Mouse (Mus musculus): ENCODE results near the gene Mrpl37. TPM values are rescaled to one million over a fixed set of nuclear protein-coding genes. Genes with fewer than 3 reads are reported as not detected.

Gene Mrpl37
- polyA plus RNA-seq, 1 experiment = 74.4 TPM

DNA sequence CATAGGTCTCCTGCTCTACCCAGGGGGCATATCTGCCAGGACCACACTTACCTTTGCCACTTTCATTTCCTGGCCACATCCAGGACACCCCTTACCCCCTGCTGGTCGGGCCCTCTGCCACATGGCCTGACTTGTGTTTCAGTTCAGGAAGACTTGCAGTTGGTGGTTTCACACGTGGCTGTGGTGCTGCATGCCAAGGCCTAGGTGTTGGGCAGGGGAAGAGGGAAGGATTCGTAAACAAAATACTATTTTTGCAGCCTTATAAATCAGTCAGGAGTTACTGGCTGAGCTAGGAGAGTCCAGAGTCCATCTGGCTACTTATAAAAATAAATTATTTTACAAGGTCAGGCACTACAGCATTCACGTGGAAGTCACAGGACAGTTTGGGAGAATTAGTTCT is 60.4 kb downstream of the Mrpl37 start:
- Histone ChIP-seq H3K27me3 (ENCODE audit: control insufficient read depth, insufficient read depth, low read length) (no peaks in the 10 kb centered on the region), H3K4me3 (ENCODE audit: control insufficient read depth, low read depth, low read length) (no peak overlapping the region), H3K4me1 (ENCODE audit: control insufficient read depth, insufficient read depth, low read length) (no peaks in the 10 kb centered on the region), H3K36me3 (ENCODE audit: control insufficient read depth, insufficient read depth, low read length) (no peaks in the 10 kb centered on the region), H3K27ac (ENCODE audit: control insufficient read depth, insufficient read depth, low read depth, low read length) (no peak overlapping the region)
- no peak for TF ChIP-seq POLR2A (IDR thresholded peaks at IDR 0.05; ENCODE audit: control insufficient read depth, low read depth, low read length)
- TF ChIP-seq CTCF (IDR thresholded peaks at IDR 0.05; ENCODE audit: control insufficient read depth, insufficient read depth, insufficient replicate concordance, low read depth, low read length) = no peak

Other genes starting within 250 kb of the Mrpl37 start
- gene Ssbp3, start 156.2 kb downstream of the Mrpl37 start, polyA plus RNA-seq (2012; rRNA removed) = 38.3 and 44.1 TPM in 2 replicates
- gene Cyb5rl, start 120 bp upstream of the Mrpl37 start, polyA plus RNA-seq (2012; rRNA removed) = 5.7 and 7.2 TPM in 2 replicates
- gene Cdcp2, start 30.0 kb upstream of the Mrpl37 start, polyA plus RNA-seq (2012; rRNA removed) = not detected in 2 replicates
- 77.0 and 92.8 TPM in 2 replicates for gene Tmem59, start 111.5 kb upstream of the Mrpl37 start, polyA plus RNA-seq (2012; rRNA removed)
- 11.0 and 15.9 TPM in 2 replicates for gene Tceanc2, start 112.2 kb upstream of the Mrpl37 start, polyA plus RNA-seq (2012; rRNA removed)
- gene Ldlrad1, start 142.3 kb upstream of the Mrpl37 start, polyA plus RNA-seq (2012; rRNA removed) = 0.41 and 0.59 TPM in 2 replicates
- gene Lrrc42, start 186.7 kb upstream of the Mrpl37 start, polyA plus RNA-seq (2012; rRNA removed) = 23.0 and 28.6 TPM in 2 replicates
- gene Hspb11, start 186.7 kb upstream of the Mrpl37 start, polyA plus RNA-seq (2012; rRNA removed) = 8.8 and 11.9 TPM in 2 replicates
- gene Dio1, start 240.3 kb upstream of the Mrpl37 start, polyA plus RNA-seq (2012; rRNA removed) = 0.12 TPM in 1 of 2 replicates, not detected in the other
- 48.8 and 52.5 TPM in 2 replicates for gene Yipf1, start 247.5 kb upstream of the Mrpl37 start, polyA plus RNA-seq (2012; rRNA removed)